Comparison of ENCODE assay signal across 12 mouse cellular contexts in the genomic region with DNA sequence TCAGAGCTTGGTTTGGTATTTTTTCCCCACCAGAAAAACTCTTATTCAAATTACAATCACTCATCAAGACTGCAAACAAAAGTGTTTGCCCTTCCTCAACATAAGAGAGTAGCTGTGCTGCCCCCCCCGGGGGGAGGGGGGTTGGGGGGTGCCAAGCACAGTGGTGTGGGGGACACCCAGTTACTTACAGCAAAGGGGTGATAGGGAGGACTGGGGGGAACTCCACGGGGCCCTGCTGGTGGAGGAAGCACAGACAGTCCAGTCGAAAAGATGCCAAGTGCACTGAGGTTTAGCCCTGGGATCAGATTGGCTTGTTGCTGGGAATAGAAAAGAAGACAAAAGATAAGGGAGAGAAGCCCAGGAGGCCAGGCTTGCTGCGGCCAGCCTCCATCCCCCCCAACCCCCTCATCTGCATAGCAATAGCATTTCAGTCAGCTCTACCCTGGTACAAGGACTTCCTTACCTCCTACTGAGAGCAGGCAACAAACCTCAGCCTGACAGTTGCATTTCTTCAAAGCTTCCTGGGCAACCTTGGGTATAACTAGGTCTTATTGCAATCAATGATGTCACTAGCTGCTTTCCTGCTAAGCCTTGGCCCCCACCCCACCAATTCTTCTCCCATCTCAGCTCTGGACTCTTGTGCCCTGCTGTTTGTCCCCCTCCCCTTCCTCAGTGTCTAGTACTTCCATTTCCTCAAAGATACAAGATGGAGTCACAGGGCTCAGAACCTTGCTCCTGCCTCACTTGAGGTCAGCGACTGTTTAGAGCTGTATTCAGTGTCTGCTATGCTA.
DNase-seq lines count a peak whose midpoint lies in the region; ATAC-seq and TF ChIP-seq lines count a peak whose summit lies in the region.
"Had no signal": no experiment of that assay in that cellular context is flagged by ENCODE, and none has a peak within 500 bp of the region (broad histone marks: within the 10 kb centered on the region; RNA-seq: fewer than 3 reads in every experiment).

No protein-coding gene starts in this region.

- no peaks in the 10 kb centered on the region for H3K27me3 ChIP-seq in ES-Bruce4 (ENCODE audit: control insufficient read depth, insufficient read depth, low read length, poor library complexity, severe bottlenecking)
- no peaks in the 10 kb centered on the region for H3K27me3 ChIP-seq in intestine, postnatal 0 days (replicated peaks; ENCODE audit: control insufficient read depth, insufficient read depth, low read length)
- H3K27me3 ChIP-seq: heart, embryonic 15.5 days had no signal

- 41% methylated on average over 5 of the region's 5 CpGs for WGBS in lung, adult 2 months
- WGBS in intestine, postnatal 0 days: 51% methylated on average over 5 of the region's 5 CpGs

- H3K4me1 ChIP-seq in lung, adult 2 months (ENCODE audit: control insufficient read depth, insufficient read depth, low read length): no peaks in the 10 kb centered on the region
- H3K4me1 ChIP-seq in ES-Bruce4 (ENCODE audit: control insufficient read depth, insufficient read depth, low read length): no peaks in the 10 kb centered on the region
- no peaks in the 10 kb centered on the region for H3K4me1 ChIP-seq in brown adipose tissue, adult 24 weeks (ENCODE audit: control insufficient read depth, insufficient read depth, insufficient read length, low read length)
- no peaks in the 10 kb centered on the region for H3K4me1 ChIP-seq in intestine, postnatal 0 days (replicated peaks; ENCODE audit: control insufficient read depth, insufficient read depth, low read length)

- no peak overlapping the region for H3K4me3 ChIP-seq in lung, adult 2 months (replicated peaks; ENCODE audit: extremely low read depth, low read depth, low read length)
- no peak overlapping the region for H3K4me3 ChIP-seq in ES-Bruce4 (ENCODE audit: low read depth, low read length)
- H3K4me3 ChIP-seq in brown adipose tissue, adult 24 weeks (ENCODE audit: insufficient read depth, low read depth, low read length): no peak overlapping the region
- no peak overlapping the region for H3K4me3 ChIP-seq in intestine, postnatal 0 days (ENCODE audit: low read depth, low read length)
- H3K4me3 ChIP-seq: heart, embryonic 15.5 days had no signal

- no peak for TF ChIP-seq CTCF in lung, adult 2 months (IDR thresholded peaks at IDR 0.05; ENCODE audit: insufficient read depth, low read length)
- no peak for TF ChIP-seq CTCF in ES-Bruce4 (IDR thresholded peaks at IDR 0.05; ENCODE audit: low read depth, low read length)
- TF ChIP-seq CTCF in intestine, postnatal 0 days (IDR thresholded peaks at IDR 0.05; ENCODE audit: low read depth): no peak

- peak; percentile 14 for DNase-seq in lung, adult 2 months
- no peak for DNase-seq in lung, postnatal 14 days
- no peak for DNase-seq in c-Kit-positive CD71-positive TER-119-positive erythroid progenitor cells, embryonic 14.5 days (ENCODE audit: low spot score)
- DNase-seq in kidney, postnatal 4 days: no peak
- DNase-seq: gastrocnemius, postnatal 36 days had no signal

- TF ChIP-seq POLR2A in lung, adult 2 months (IDR thresholded peaks at IDR 0.05; ENCODE audit: borderline replicate concordance, extremely low read depth, low read depth, low read length): no peak
- no peak for TF ChIP-seq POLR2A in ES-Bruce4 (IDR thresholded peaks at IDR 0.05; ENCODE audit: insufficient read depth, low read length)

- H3K9me3 ChIP-seq in ES-Bruce4 (replicated peaks; ENCODE audit: control insufficient read depth, insufficient read depth, low read length, poor library complexity, severe bottlenecking): peaks cover 11% of the 10 kb centered on the region
- H3K9me3 ChIP-seq in intestine, postnatal 0 days (ENCODE audit: control insufficient read depth): no peaks in the 10 kb centered on the region
- H3K9me3 ChIP-seq: heart, embryonic 15.5 days had no signal

- no peak overlapping the region for H3K9ac ChIP-seq in ES-Bruce4 (ENCODE audit: low read depth, poor library complexity, severe bottlenecking)
- H3K9ac ChIP-seq in intestine, postnatal 0 days (ENCODE audit: low read depth, low read length): no peak overlapping the region
- H3K9ac ChIP-seq: heart, embryonic 15.5 days had no signal

- peak; percentile 86; the same call in 1 of the 2 replicates for TF ChIP-seq EP300 in ES-Bruce4 (IDR thresholded peaks at IDR 0.05; ENCODE audit: insufficient read depth, low read depth, low read length)

- peak; percentile 51 for ATAC-seq in megakaryocyte, adult 5-6 weeks (ENCODE audit: poor library complexity, severe bottlenecking)
- ATAC-seq in intestine, postnatal 0 days: no peak
- ATAC-seq: intestine, embryonic 16.5 days had no signal

- H3K27ac ChIP-seq in ES-Bruce4 (ENCODE audit: insufficient read depth, low read length): peak overlapping the region; percentile 82
- H3K27ac ChIP-seq in brown adipose tissue, adult 24 weeks (replicated peaks; ENCODE audit: low read depth, low read length): peak overlapping the region; percentile 52
- no peak overlapping the region for H3K27ac ChIP-seq in intestine, postnatal 0 days (ENCODE audit: low read depth, low read length)
- H3K27ac ChIP-seq: heart, embryonic 15.5 days; macrophage had no signal

- no peak overlapping the region for H3K4me2 ChIP-seq in intestine, postnatal 0 days (replicated peaks; ENCODE audit: low read depth)
- H3K4me2 ChIP-seq: heart, embryonic 15.5 days had no signal

- H3K36me3 ChIP-seq in ES-Bruce4 (ENCODE audit: control insufficient read depth, insufficient read depth, low read length, poor library complexity, severe bottlenecking): peaks cover 9% of the 10 kb centered on the region
- peaks cover 74% of the 10 kb centered on the region for H3K36me3 ChIP-seq in intestine, postnatal 0 days (ENCODE audit: control insufficient read depth, insufficient read depth)
